Mouse (Mus musculus) naive thymus-derived CD4-positive, alpha-beta T cell, adult 2 months (primary cell): ENCODE data around the gene Plcb2.

Source experiments
- DNase-seq: peaks from one replicate; pipeline ENCODE4 v3.0.0-alpha.2; 2011; ENCODE audit warnings: low read depth

The Plcb2 gene

GRCm38 (mm10) chr2:118682544-118683260 is 45.5 kb downstream of the Plcb2 start:
- DNase-seq = no peak

- no peak for DNase-seq
These were observed 47.3 kb downstream of the Plcb2 start for GRCm38 (mm10) chr2:118680926-118681325.

GRCm38 (mm10) chr2:118679577-118679976 is 48.7 kb downstream of the Plcb2 start:
- no peak for DNase-seq

DNA sequence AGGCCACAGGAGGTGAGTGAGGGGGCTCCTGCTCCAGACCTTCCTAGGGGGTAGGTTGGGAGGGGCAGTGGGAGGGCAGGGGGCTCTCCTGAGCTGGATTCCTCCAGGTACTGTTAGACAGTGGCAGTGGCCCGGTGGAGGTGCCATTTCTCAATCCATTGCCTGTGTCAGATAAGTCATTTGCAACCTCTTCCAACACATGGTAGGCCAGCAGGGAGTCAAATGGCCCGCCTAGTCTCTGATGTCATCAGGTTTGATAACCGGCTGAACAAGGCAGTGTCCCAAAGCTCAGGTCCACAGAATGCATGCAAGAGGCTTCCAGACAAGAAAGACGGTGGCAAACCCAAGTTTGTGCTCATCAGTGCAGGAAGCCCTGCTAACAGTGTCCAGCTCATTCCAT is 50.4 kb downstream of the Plcb2 start:
- DNase-seq = no peak

DNA sequence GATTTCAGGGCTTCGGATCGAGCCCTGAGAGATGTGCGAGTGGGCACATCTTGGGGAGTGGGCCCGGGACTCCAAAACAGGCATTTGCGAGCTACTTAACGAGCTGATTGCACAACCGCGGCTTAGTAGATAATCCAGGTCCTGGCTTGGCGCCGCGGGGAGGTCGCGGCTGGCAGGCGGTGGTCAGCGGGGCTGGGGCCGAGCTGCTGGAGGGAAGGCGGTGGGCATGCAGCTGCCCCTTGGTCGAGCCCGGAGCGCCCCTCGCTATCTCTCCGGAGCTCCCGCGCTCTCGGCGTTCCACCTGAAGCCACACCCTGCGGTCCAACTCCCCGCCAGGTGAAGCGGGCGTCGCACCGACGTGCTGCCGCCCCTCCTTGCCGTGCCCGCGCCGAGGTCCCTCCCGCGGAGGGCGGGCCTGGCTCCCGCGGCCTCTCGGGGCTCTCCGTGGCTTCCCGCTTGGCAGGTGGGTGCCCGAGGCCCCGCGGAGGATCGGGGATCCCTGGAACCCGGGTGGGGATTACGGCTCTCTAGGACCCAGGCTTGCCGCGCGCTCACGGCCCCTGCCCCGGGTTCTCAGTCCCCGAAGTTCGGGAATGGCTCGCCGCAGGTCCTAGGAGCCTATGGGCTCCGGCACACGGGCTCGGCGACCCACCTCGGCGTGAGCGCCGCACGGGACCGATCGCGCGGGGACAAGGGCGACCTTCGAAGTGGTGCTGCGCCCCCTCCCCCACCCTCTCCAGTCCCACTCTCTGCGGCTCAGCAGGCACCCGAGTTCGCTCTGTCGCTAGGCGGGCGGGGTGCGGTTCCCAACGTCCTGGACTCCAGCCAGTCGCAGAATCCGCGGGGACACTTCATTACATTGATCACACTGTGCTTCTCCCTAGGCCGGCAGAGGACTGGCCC is 51.1 kb downstream of the Plcb2 start:
- peak; percentile 45 for DNase-seq

GRCm38 (mm10) chr2:118674500-118674899 is 53.7 kb downstream of the Plcb2 start:
- DNase-seq = no peak

DNA sequence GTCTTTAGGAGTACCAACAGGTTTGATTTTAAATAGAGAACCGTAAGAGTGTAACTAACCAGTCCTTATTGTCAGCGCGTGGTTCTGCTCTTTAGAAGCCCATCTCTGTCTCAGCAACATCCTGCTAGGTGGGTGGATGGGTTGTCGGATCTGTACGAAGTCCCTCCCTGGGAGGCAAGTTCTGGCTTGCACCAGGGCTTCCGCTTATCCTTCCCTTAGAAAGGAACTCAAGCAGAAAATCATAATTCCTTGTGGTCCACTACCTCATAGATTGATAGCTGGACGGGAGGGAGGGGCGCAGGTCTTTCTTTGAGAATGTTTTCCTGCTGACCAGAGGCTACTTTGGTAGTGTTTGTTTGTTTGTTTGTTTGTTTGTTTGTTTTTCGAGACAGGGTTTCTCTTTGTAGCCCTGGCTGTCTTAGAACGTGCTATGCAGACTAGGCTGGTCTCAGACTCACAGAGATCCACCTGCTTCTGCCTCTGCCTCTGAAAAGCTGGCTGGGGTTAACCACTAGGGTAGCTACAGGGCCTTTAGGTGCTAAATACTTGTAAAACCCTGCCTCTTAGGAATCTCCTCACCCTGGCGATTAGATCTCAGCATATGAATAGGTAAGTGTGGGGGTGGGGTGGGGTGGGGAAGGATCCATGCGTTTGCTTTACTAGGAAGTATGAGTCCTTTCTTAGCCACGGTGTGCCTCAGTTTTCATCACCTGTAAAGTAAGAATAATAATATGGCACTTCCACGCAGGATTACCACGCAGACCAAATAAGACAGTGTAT is 54.4 kb downstream of the Plcb2 start:
- no peak for DNase-seq

DNA sequence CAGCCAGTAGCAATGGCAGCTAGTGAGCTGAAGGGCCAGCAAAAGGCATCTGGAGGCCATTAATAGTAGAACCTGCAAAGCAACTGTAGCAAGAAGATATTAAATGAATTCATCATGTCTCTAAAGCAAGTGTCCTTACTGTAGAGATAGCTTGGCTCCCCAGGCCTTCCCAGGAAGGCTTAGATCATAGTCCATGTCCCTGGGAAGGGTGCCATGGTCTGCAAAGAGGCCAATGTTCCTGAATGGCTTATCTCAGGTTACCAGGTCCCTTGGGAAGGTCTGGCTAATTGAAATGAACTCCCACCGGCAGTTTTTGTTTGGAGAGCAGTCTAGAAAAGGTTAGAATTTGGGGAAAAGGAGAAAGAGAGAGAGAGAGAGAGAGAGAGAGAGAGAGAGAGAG is 56.5 kb downstream of the Plcb2 start:
- DNase-seq = no peak

DNA sequence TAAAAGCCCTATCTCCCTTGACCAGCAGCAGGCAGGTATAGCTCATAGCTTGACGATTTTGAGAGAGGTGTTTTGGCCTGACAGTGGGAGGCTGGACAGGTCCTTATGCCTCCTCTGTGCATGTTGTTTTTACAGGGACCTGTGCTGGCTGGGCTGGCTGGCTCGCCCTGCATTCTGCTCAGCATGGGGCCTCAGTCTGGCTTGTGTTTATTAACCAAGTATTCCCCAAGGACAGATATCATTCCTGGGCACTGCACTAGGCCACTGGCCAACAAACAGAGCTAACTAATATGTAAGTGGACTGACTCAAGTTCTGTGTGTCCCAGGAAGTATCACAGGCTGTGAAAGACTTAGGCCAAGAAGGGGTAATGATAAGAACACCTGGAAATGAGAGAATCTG is 58.5 kb downstream of the Plcb2 start:
- DNase-seq = no peak

- no peak for DNase-seq
These were observed 59.0 kb downstream of the Plcb2 start for GRCm38 (mm10) chr2:118669245-118669644.

GRCm38 (mm10) chr2:118667181-118667580 is 61.1 kb downstream of the Plcb2 start:
- DNase-seq = no peak

GRCm38 (mm10) chr2:118665616-118666015 is 62.6 kb downstream of the Plcb2 start:
- no peak for DNase-seq

DNA sequence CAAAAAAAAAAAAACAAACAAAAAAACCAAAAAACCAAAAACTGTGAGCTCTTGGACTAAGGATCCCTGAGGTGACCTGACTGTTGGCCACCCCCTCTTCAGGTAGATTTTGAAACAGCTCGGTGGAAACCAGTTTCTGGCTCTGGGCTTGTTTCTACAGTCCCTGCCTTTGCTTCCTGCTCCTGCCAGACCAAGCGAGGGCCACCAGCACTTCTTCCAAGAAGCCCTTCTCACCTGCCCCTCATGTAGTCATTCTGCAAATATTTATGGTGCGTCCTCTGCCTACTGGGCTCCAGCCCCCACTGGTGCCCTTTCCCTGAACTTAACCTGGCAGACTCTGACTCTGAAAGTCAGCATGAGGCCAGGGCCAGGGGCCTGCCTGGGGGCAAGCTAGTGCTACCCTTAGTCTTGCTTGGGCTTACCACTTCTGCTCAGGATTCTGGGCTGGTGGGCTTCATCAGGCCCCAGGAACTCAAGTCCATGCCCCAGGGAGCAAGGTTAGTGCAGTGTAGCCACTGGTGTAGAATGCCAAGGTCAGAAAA is 63.2 kb downstream of the Plcb2 start:
- DNase-seq = no peak

DNA sequence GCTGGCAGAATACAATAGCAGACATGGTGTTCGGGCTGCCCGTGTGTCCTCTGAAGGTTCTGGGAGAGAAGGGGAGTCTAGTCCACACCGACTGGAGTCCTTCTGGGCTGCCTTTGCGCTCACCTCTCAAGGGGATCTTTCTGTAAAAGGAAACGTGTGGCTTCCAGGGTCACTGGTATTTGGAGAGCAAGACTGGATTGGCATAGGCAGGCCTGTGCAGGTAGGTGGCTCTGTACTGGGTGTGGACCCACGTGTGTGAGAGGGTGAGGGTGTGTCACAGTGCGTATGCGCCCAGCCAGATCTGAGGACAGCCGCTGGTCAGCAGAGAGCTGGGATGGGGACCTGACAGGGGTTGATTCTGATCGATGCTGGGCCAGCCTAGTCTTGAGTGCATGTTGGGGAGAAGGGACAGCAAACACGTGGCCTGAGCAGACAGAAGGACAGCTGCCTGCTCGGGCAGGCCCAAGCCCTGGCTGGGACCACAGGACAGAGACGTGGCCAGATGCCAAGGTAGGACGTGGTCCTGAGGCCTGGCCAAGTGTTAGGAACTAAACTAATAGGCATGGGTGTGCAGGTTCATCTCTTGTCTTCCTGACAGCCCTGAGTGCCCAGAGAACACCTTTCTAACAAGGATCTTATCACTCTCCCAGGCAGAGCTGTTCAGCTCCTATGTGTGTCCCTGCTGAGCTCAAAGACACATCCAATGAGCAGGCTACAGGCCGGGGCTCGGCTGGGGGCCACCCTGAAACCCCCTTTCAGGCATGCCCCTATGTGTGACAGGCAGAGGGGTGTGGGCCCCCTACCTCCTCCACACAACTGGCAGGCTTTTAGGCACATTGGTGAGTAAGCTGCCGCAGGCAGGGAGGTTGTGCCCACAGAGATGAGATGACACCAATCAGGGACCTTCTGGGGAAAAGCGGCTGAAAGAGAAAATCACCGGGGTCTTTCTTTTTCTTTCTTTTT is 64.2 kb downstream of the Plcb2 start:
- DNase-seq = no peak

DNA sequence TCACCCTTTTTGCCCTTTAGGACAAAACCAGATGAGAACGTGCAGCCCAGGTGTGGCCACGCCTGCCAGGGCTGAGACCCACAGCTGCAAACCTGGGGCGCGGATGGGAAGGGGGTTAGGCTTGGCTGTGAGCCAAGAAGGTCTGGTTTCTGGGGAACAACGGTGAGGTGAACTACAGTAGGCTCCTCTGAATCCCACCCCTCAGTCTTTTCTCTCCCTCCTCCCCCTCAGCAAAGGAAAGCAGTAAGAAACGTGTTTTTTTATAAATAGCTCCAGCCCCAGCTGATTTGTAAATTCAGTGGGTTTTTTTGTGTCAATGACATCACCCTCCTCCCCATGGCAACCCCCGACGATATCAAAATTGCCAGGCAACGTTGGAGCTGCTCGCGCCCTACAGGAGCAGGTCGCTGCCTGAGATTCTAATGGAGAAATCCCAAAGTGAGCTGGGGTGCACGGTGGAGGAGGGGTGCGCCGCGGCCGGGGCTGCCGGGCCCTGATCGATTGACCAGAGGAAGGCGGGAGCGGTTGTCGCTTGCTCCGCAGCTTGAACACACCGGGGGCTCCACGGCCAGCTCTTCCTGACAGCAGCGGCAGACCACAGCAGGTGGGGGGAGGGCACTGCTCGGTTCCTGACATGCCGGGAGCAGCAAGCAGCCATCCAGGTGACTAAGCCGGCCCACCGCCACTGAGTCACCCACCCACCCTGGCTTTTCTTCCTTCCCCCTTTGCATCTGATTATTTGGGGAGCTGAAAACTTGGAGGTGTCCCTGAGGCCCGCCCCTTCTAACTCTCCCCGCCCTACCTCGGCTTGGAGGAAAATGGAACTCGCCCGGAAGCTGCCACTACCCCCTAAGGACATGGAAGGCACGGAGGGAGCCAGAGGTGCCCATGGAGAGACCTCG is 65.1 kb downstream of the Plcb2 start, which contains the start of gene Pak6:
Gene Pak6 (plus strand): TSS at position 402 of the 902 bp plus-strand sequence.
- peak; percentile 59 for DNase-seq

DNA sequence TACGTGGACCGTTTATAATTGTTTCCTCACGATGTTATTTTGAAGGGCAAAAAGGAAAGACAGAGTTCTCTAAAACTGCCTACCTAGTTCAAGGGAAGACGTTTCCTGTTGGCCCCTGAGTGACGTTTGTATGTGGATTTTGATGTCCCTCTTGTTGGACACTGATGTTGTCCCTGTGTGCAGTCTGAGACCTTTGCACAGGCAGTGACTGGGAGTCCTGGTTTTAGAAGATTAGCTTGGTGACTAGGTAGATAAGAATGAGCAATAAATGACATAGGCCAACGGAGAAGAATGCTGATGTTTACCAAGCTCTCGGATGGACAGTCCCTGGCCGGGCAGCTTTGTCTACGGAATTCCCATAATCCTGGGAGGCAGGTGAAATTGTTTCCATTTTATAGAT is 66.3 kb downstream of the Plcb2 start:
- no peak for DNase-seq

- peak; percentile 56 for DNase-seq
These were observed 68.2 kb downstream of the Plcb2 start for GRCm38 (mm10) chr2:118659998-118660452.

DNA sequence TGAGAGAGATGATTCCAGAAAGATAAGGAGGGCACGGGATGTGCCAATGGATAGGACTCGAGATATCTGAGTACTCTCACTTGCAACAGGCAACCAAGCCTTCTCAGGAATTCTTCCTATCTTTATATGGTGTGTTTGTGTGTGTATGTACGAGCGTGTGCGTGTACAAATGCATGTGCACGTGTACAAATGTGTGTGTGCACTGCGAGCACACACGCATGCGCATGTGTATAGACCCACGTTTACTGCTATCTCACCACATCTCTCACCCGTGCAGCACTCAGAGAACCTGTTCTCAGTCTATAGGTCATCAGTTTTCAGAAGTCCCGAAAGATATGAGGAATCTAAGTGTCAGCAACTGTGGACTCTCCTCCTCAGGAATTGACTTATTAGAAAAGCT is 68.7 kb downstream of the Plcb2 start:
- DNase-seq = no peak

- no peak for DNase-seq
These were observed 69.2 kb downstream of the Plcb2 start for GRCm38 (mm10) chr2:118659077-118659476.

- no peak for DNase-seq
These were observed 69.8 kb downstream of the Plcb2 start for GRCm38 (mm10) chr2:118658457-118658856.
